Mouse (Mus musculus) adrenal gland (tissue): ENCODE results near the gene Stk38.

Experiments used
- intact Hi-C: fragments of 180-260 bp; cut with DNase I; formaldehyde crosslinking; loops from one replicate; pipeline ENCODE4 v1.15.1; 2025
- long read RNA-seq, 2 experiments: library from polyadenylated mRNA; unstranded; transcript quantifications; one replicate each; pipeline ENCODE4 v2.0.0; 2020; ENCODE audit warnings: borderline replicate concordance in 1 of 2; ENCODE audit not compliant: insufficient replicate concordance in 1 of 2

The Stk38 gene
- long read RNA-seq, experiment 1, transcript Stk38-201 (14 exons, 3,351 nt): major isoform, 8 of 21 reads
- long read RNA-seq, experiment 1, partial matches to known transcripts: 10 of 21 reads
- long read RNA-seq, experiment 1, other reads (novel, unspliced or antisense): 1 of 21 reads
- long read RNA-seq, experiment 2, transcript Stk38-201 (14 exons, 3,351 nt): major isoform, 6 of 38 reads
- long read RNA-seq, experiment 2, partial matches to known transcripts: 22 of 38 reads
- long read RNA-seq, experiment 2, other reads (novel, unspliced or antisense): 5 of 38 reads

GRCm38 (mm10) chr17:29007641-29008325 lies at the start of gene Stk38:
Gene Stk38 (minus strand): TSS chr17:29007995.
- intact Hi-C loops: no loop called here

DNA sequence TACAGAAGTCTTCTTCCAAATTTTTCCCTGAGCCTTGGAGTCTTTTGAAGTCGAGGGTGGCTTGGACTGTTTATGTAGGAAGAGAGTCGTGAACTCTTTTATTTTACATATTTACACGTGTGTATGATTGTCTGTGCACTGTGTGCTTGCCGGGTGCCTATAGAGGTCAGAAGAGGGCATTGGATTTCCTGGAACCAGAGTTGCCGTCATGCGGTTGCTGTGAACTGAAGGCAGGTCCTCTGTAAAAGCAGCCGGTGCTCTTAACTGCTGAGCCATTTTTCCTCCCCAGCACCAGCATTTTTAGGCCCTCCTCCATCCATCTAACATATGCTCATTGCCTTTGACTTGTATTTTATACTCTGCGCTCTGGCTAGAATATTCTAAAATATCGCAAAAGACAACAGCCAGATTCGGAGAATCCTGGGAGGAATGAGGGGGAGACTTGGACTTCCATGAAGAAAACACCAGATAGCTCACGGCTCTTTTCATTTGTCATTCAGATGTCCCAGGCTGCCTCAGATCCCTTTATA lies 49.6 kb upstream of the Stk38 start:
- intact Hi-C loops: no loop called here

- intact Hi-C loops: no loop called here
Observed at GRCm38 (mm10) chr17:29056699-29057151, 48.9 kb upstream of the Stk38 start.

DNA sequence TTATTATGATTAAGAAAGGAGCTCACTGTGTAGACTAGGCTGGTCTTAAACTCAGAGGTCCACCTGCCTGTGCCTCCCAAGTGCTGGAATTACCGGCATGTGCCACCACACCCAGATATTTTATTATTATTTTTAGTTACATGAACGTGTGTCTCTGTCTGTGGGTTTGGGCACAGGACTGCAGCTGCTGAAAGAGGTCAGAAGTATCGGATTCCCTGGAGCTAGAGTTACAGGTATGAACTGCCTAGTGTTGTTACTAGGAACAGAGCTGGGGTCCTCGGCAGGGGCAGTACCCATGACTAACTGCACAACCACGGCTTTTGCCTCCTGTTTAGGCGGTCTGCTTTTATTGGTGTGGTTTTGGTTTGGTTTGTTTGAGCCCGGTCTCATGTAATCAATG lies 48.4 kb upstream of the Stk38 start:
- intact Hi-C loops: no loop called here

DNA sequence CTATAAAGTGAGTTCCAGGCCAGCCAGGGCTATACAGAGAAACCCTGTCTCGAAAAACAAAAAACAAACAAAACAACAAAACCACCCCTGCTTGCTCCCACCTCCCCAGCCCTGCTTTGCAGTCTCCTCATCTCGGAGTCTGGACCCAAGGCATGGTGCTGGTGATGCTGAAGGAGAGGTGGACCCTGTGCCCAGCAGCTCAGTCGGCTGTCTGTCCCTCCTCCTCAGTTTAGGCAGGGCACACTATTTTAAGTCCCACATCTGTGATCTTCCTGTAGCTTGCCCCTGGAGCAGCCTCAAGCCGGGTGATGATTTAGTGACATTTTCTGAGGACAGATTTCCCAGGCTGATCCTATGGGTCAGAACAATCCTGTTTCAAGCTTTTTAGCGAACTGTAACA lies 47.8 kb upstream of the Stk38 start:
- intact Hi-C loops: no loop called here

DNA sequence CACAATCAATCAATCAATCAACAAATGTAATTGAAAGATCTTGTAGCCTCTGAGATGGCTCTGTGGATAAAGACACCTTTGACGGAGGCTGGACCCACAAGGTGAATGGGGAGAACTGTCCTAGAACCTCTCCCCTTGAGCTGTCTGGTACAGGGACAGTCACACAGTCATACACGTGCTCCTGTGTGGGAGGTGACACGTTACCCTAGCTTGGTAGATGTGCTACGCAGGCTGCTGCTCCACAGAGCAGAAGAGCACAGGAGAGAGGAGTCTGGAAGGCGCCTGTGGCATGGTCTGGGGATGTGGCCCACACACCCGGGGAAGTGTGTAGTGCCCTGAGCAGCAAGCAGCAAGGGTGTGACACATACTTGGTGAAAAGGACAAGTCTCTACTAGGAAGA lies 46.6 kb upstream of the Stk38 start:
- intact Hi-C loops: no loop called here

- intact Hi-C loops: no loop called here
Observed at GRCm38 (mm10) chr17:29053841-29054240, 46.0 kb upstream of the Stk38 start.

DNA sequence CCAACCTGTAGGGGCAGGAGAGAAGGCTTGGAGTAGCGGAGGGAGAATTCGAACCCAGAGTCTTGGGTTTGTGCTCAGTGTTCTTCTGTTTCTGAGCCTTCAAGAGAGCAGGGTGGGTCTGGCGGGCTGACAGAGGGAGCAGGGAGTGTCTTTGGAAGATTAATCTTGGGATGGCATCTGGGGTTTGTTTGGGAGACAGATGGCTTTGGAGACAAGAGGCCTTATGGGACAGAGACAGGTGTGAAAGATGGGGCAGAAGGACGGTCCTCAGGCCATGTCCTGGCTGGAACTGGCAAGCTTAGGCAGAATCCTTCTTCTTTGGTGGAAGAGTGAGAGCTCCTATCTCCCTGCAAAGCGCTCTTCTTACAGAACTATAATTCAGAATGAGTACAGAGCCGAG lies 45.3 kb upstream of the Stk38 start:
- intact Hi-C loops: no loop called here

DNA sequence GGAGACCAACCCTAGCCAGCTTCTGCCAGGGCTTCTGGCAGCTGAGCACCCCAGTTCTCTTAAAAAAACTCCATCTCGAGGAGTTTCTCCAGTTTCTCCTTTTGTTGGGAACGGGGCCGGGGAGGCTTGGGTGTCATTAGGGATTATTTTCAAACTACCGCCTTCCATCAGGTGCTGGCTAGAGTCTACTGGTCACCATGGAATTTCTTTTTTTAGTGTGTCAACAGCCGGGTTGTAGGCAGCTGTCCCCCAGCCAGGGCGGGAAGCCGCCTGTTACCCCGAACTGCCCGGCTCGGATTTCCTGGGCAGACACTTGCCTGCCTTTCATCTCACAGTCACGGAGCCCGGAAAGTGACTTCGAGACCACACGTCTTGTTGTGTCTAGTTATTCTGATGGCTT lies 43.0 kb upstream of the Stk38 start:
- intact Hi-C loops: no loop called here

DNA sequence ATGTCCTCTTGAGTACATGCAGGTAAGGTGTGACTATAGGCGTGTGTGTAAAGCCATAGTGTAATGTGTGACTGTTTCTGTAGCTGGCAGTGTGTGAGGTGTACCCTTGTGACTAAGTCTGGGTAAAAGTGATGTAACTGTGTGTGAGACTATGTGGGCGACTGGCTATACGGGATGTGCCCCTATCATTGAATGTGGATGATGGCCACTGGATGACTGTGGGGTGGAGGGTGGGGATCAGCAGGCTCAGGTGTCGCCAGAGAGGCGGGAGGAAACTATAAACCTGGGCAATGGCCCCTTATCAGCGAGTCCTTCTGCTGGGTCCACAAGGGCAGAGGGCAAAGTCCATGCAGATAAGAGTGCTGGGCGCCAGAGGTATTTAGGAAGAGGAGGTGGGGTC lies 42.1 kb upstream of the Stk38 start:
- intact Hi-C loops: loop anchor here (2.0 to 5.0 kb wide), 3 partner anchors 45 to 197 kb away; no protein-coding TSS in a partner anchor

GRCm38 (mm10) chr17:29049508-29049889 lies 41.7 kb upstream of the Stk38 start:
- intact Hi-C loops: loop anchor here (2.0 to 5.0 kb wide), 3 partner anchors 45 to 198 kb away; no protein-coding TSS in a partner anchor

DNA sequence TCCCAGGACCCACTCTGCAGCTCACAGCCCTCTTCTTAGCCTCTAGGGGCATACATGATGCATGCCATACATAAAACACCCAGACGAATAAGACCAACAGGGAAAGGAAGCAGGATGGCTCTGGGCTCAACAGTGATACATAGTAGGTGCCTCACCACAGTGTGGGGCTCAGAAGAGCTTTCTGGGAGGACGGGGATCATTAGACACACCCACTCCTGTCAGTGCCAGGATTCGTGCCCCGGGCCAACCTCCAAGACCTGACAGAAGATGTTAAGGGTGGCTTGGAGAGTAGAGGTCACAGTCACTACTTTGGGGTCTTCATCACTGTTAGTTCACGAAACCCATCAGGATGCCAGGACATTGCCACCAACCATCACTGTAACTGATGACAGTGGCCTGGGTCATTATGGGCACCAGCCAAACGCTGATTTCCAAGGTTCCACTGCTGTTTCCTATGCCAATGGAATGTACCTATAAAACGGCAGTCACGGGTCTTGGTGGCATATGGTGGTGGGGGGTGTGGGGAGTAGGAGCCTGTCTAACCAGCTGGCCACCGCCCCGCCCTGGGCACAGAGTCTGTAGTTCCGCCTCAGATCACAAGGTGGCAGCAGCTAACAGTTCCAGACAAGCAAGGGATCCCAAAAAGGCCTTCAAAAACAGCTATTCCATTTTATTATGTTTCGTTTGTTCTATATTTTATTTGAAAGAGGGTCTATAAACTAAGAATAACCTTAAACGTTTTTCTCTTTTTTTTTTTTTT lies 41.1 kb upstream of the Stk38 start:
- intact Hi-C loops: loop anchor here (2.0 to 5.0 kb wide), 3 partner anchors 46 to 198 kb away; no protein-coding TSS in a partner anchor

DNA sequence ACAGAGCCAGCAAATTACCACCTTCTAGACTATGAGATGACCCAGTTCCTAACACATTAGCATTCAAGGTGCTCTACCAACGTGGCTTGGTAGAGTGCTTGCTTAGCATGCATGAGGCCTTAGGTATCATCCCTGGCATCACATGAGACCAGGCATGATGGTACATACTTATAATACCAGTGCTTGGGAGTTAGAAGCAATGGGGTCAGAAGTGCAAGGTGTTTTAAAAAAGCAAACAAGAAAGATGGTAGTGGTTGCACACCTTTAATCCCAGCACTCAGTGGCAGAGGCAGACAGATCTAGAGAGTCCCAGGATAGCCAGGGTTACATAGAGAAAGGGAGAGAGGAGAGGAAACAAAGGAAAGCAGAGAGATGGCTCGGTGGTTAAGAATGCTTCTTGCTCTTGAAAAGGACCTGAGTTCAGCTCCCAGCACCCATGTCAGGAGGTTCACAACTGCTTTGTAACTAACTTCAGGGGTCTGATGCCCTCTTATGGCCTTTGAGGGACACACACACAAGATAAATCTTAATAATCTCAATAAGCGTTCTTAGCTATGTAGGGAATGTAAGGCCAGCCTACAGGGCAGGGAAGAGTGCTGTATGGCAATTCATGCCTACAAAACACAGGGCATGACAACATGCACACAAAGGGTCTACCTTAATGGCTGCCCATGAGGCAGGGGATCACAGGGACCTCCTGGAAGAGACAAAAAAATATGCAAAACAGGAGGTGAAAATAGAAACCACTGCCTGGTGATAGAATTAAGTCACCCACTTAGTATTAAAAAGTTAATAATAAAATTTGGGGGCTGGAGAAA lies 40.1 kb upstream of the Stk38 start:
- intact Hi-C loops: loop anchor here (2.0 to 5.0 kb wide), 3 partner anchors 47 to 199 kb away; no protein-coding TSS in a partner anchor

- intact Hi-C loops: loop anchor here (5.0 kb wide), 2 partner anchors 125 to 200 kb away; no protein-coding TSS in a partner anchor
Observed at GRCm38 (mm10) chr17:29046863-29047262, 39.1 kb upstream of the Stk38 start.

GRCm38 (mm10) chr17:29045741-29046530 lies 38.1 kb upstream of the Stk38 start:
- intact Hi-C loops: loop anchor here (5.0 kb wide), 2 partner anchors 126 to 201 kb away; no protein-coding TSS in a partner anchor

- intact Hi-C loops: loop anchor here (5.0 kb wide), 2 partner anchors 127 to 202 kb away; no protein-coding TSS in a partner anchor
Observed at GRCm38 (mm10) chr17:29044925-29045319, 37.1 kb upstream of the Stk38 start.

DNA sequence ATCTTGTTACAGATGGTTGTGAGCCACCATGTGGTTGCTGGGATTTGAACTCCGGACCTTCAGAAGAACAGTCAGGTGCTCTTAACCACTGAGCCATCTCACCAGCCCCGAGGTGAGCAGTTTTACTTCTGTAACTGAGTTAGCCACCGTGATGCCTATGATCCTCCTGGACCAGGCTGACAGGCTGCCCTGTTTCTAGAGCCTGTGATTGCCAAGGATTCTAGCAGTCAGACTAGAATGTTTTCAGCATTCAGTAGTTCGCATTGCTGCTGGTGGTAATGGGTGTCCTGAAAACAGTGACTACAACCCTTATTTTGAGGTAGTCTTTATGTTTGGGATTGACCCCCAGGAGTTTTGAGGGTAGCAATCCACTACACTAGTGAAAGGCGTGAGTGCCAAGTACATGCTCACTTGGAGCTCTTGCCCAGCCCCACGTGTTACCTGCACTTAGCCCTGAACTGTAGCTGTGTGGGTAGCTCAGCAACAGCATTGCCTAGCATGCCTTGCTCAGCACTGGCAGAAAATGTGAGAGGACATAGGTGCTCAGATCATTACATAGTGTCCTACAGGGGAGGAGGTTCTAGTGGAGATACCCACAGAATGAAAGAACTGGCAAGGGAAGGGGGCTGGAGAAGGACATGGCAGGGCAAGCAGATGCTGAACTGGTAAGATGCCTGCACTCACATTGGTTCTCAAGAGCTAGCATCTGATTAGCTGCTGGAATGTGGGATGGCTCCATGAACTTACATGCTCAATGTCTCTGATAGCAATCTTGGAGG lies 36.5 kb upstream of the Stk38 start:
- intact Hi-C loops: no loop called here

GRCm38 (mm10) chr17:29043583-29043982 lies 35.8 kb upstream of the Stk38 start:
- intact Hi-C loops: no loop called here

- intact Hi-C loops: no loop called here
Observed at GRCm38 (mm10) chr17:29042569-29042968, 34.8 kb upstream of the Stk38 start.
